8 mouse cellular contexts compared by ENCODE assay signal in genomic region chr19:23135349-23136201, GRCm38 (mm10). TPM values are rescaled to one million over a fixed set of nuclear protein-coding genes. Genes with fewer than 3 reads are reported as not detected.
DNase-seq lines count a peak whose midpoint lies in the region; ATAC-seq and TF ChIP-seq lines count a peak whose summit lies in the region.

No protein-coding gene starts in this region.

- no peak for DNase-seq in ES-E14 (ENCODE audit: low read depth, low spot score)
- peak; percentile 90 to 92 for DNase-seq in cerebellum, adult 2 months
- DNase-seq in forelimb bud, embryonic 11.5 days (ENCODE audit: low read depth, low spot score) = peak; percentile 73
- DNase-seq in heart, postnatal 4 days = peak; percentile 91
- DNase-seq in layer of hippocampus, adult 9-11 months = peak; percentile 90
- DNase-seq in testis, postnatal 14 days (ENCODE audit: low spot score) = peak; percentile 88

- H3K4me2 ChIP-seq in lung, embryonic 15.5 days = peak overlapping the region; percentile 94

- ATAC-seq in lung, embryonic 15.5 days (ENCODE audit: borderline replicate concordance, extremely low read depth, low FRiP score, low TSS enrichment) = peak; percentile 36
- ATAC-seq in neutrophil, adult 5-6 weeks (ENCODE audit: extremely low read depth, insufficient number of reproducible peaks, low FRiP score, poor library complexity, severe bottlenecking) = peak; percentile 30

- H3K27me3 ChIP-seq in cerebellum, adult 2 months (ENCODE audit: control insufficient read depth, insufficient read depth, low read length) = no peaks in the 10 kb centered on the region
- peaks cover 46% of the 10 kb centered on the region for H3K27me3 ChIP-seq in lung, embryonic 15.5 days

- under 1% methylated on average over 55 of the region's 55 CpGs for WGBS in cerebellum, adult 2 months
- under 1% methylated on average over 55 of the region's 55 CpGs for WGBS in lung, embryonic 15.5 days

- in situ Hi-C loops in ES-E14 (cut with MboI; ENCODE audit: low sequenced_read_pairs in 2 of 2, unreplicated experiment in 2 of 2) = loop anchor here in 1 of 2 experiments (5.0 kb wide), 1 partner anchor 43 kb away; no protein-coding TSS in a partner anchor

- peak overlapping the region; percentile 59 to 65 for H3K4me3 ChIP-seq in ES-E14 (ENCODE audit: insufficient read depth in 1 of 2, low read depth in 1 of 2, low read length in 2 of 2, poor library complexity in 1 of 2, severe bottlenecking in 1 of 2)
- H3K4me3 ChIP-seq in cerebellum, adult 2 months (replicated peaks; ENCODE audit: insufficient read depth, low read depth, low read length) = peak overlapping the region; percentile 54
- H3K4me3 ChIP-seq in lung, embryonic 15.5 days = peak overlapping the region; percentile 38

- no peaks in the 10 kb centered on the region for H3K36me3 ChIP-seq in ES-E14 (ENCODE audit: control insufficient read depth, insufficient read depth, low read length, poor library complexity, severe bottlenecking)
- H3K36me3 ChIP-seq in lung, embryonic 15.5 days = no peaks in the 10 kb centered on the region

- H3K4me1 ChIP-seq in ES-E14 (ENCODE audit: control insufficient read depth in 2 of 2, insufficient read depth in 2 of 2, low read length in 2 of 2, poor library complexity in 1 of 2) = peaks cover 2 to 18% of the 10 kb centered on the region in 2 experiments; a peak in 2 of 4 replicates
- peaks cover 21% of the 10 kb centered on the region for H3K4me1 ChIP-seq in cerebellum, adult 2 months (ENCODE audit: control insufficient read depth, insufficient read depth, low read length)
- peaks cover 31% of the 10 kb centered on the region for H3K4me1 ChIP-seq in lung, embryonic 15.5 days

- TF ChIP-seq POLR2A in cerebellum, adult 2 months (IDR thresholded peaks at IDR 0.05; ENCODE audit: borderline replicate concordance, insufficient read depth, low read length) = 0 out of 2 replicates have a peak, but pooled peaks have one; percentile 6

- TF ChIP-seq CTCF in cerebellum, adult 2 months (IDR thresholded peaks at IDR 0.05; ENCODE audit: borderline replicate concordance, insufficient read depth, low read depth, low read length) = no peak

- peak overlapping the region; percentile 100 for H3K27ac ChIP-seq in ES-E14 (ENCODE audit: insufficient read depth, low read depth, low read length, poor library complexity, severe bottlenecking)
- H3K27ac ChIP-seq in cerebellum, adult 2 months (ENCODE audit: insufficient read depth, low read length) = peak overlapping the region; percentile 98
- H3K27ac ChIP-seq in lung, embryonic 15.5 days = peak overlapping the region; percentile 73

- H3K9ac ChIP-seq in ES-E14 (ENCODE audit: insufficient read depth, low read depth, low read length, poor library complexity, severe bottlenecking) = peak overlapping the region; percentile 96
- peak overlapping the region; percentile 31; the same call in 1 of the 2 replicates for H3K9ac ChIP-seq in lung, embryonic 15.5 days

- no peaks in the 10 kb centered on the region for H3K9me3 ChIP-seq in ES-E14 (ENCODE audit: control insufficient read depth, insufficient read depth, low read depth, low read length)
- no peaks in the 10 kb centered on the region for H3K9me3 ChIP-seq in lung, embryonic 15.5 days

TF ChIP-seq in ES-E14, 5 proteins besides CTCF, POLR2A, EP300 and RAD21:
- TF ChIP-seq ZNF384 (IDR thresholded peaks at IDR 0.05; ENCODE audit: low read depth, low read length) = peak; percentile 86
- TF ChIP-seq MAFK (IDR thresholded peaks at IDR 0.05; ENCODE audit: insufficient read depth, low read depth, low read length) = peak; percentile 59; the same call in 1 of the 2 replicates
- TF ChIP-seq HCFC1 (IDR thresholded peaks at IDR 0.05; ENCODE audit: borderline replicate concordance, insufficient read depth, low read length) = no peak

RNA-seq across cellular contexts. Expression of gene Klf9, which starts 5.5 kb away (rescaled TPM):
- total RNA-seq in ES-E14 (2012; rRNA removed) = 90.8 and 173 TPM in 2 replicates
- polyA plus RNA-seq in cerebellum, adult 2 months (2012; rRNA removed) = 93.5 and 97.3 TPM in 2 replicates
- total RNA-seq in heart, postnatal 4 days (2021) = 10 to 100 TPM; 26.9 to 27.3 TPM
- polyA plus RNA-seq in lung, embryonic 15.5 days (2015; fragmentation: Nextera tagmentation; extraction: Ambion mirVana) = 5.6 and 6.1 TPM in 2 replicates
- total RNA-seq in neutrophil, adult 5-6 weeks (2017) = 3.0 and 4.9 TPM in 2 replicates
